Mouse (Mus musculus) kidney, postnatal 0 days (tissue): ENCODE results near the gene Myrf. TPM values are rescaled to one million over a fixed set of nuclear protein-coding genes. Genes with fewer than 3 reads are reported as not detected.
A peak's percentile ranks its signal among the peaks of the same experiment; 100 is the strongest.

ENCODE experiments used
- ATAC-seq: fragments of 200-750 bp; cut with Nextera tagmentation; replicated peaks from 2 replicates; pipeline ENCODE4 v1.8.0; 2017; ENCODE audit warnings: low read depth, moderate number of reproducible peaks, moderate TSS enrichment, moderate library complexity; ENCODE audit not compliant: low FRiP score
- DNase-seq: peaks from one replicate; pipeline ENCODE4 v3.0.0-alpha.2; 2016; ENCODE audit warnings: low spot score
- H3K27ac ChIP-seq: fragments of 300-500 bp; sonication (generic); 2 replicates; pipeline ENCODE4 v1.5.1; 2014; ENCODE audit warnings: mild to moderate bottlenecking
- H3K27me3 ChIP-seq: fragments of 300-500 bp; sonication (generic); 2 replicates; pipeline ENCODE4 v1.6.1; 2014; ENCODE audit warnings: low read length, mixed read lengths; ENCODE audit not compliant: insufficient read depth
- H3K36me3 ChIP-seq: fragments of 300-500 bp; sonication (generic); 2 replicates; pipeline ENCODE4 v1.6.1; 2014; ENCODE audit warnings: low read length, mixed read lengths; ENCODE audit not compliant: insufficient read depth
- H3K4me1 ChIP-seq: fragments of 300-500 bp; sonication (generic); replicated peaks from 2 replicates; pipeline ENCODE4 v1.6.1; 2014; ENCODE audit warnings: antibody characterized with exemption, low read length, mixed read lengths; ENCODE audit not compliant: insufficient read depth
- H3K4me2 ChIP-seq: fragments of 300-500 bp; sonication (generic); 2 replicates; pipeline ENCODE4 v1.6.1; 2014; ENCODE audit warnings: mild to moderate bottlenecking, low read length, moderate library complexity, mixed read lengths
- H3K4me3 ChIP-seq: fragments of 300-500 bp; sonication (generic); replicated peaks from 2 replicates; pipeline ENCODE4 v1.5.1; 2014; ENCODE audit warnings: low read depth, low read length
- H3K9ac ChIP-seq: fragments of 300-500 bp; sonication (generic); 2 replicates; pipeline ENCODE4 v1.6.1; 2014; ENCODE audit warnings: low read depth, low read length
- H3K9me3 ChIP-seq: fragments of 300-500 bp; sonication (generic); replicated peaks from 2 replicates; pipeline ENCODE4 v1.6.1; 2016; ENCODE audit warnings: low read length, inconsistent platforms, mixed read lengths
- CTCF ChIP-seq: IDR thresholded peaks from 2 replicates; pipeline ENCODE4 v1.5.1; 2016; ENCODE audit warnings: antibody characterized with exemption, low read depth, mild to moderate bottlenecking, moderate library complexity
- WGBS: fragments of 180-500 bp; shearing (Covaris S2); extraction: QIAGEN DNeasy Blood & Tissue Kit; methylation state at CpG from one replicate; pipeline ENCODE4 v1.1.7; 2014; 5-methylcytosine and 5-hydroxymethylcytosine counted together
- polyA plus RNA-seq: library from polyadenylated mRNA; unstranded; fragments of >200 nt; fragmentation: Nextera tagmentation; extraction: Ambion mirVana; gene quantifications from 2 replicates; pipeline ENCODE4 v1.2.1, GENCODE M21; 2015

Myrf gene
- polyA plus RNA-seq, 1 experiment from 2014 or later = 1.5 TPM

DNA sequence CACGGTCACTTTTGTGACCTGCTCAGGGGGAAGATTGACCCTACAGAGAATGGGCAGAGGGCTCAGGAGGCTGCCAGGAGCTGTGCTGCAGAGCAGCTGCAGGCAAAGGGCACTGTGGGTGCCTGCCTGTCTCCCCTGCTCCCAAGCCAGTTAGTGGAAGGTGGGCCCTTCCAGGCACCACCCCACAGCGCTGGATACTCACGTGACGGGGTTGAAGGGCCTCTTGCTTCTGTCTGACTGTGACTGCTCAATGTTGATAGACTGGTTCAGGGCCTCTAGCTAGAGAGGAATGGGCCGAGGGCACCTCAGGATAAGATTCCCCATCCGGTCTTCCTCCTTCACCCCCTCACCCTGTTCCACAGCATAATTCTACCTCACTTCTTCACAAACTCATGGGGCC lies 21.0 kb downstream of the Myrf start:
- no peaks in the 10 kb centered on the region for H3K36me3 ChIP-seq
- ATAC-seq (no peak), DNase-seq (no peak)
- H3K9ac ChIP-seq = no peak overlapping the region
- 56% methylated on average over 6 of the region's 6 CpGs for WGBS
- no peak for TF ChIP-seq CTCF
- H3K27ac ChIP-seq = no peak overlapping the region
- H3K4me2 ChIP-seq = no peak overlapping the region
- H3K27me3 ChIP-seq = no peaks in the 10 kb centered on the region
- H3K4me3 ChIP-seq = no peak overlapping the region
- no peaks in the 10 kb centered on the region for H3K9me3 ChIP-seq
- H3K4me1 ChIP-seq = no peaks in the 10 kb centered on the region

DNA sequence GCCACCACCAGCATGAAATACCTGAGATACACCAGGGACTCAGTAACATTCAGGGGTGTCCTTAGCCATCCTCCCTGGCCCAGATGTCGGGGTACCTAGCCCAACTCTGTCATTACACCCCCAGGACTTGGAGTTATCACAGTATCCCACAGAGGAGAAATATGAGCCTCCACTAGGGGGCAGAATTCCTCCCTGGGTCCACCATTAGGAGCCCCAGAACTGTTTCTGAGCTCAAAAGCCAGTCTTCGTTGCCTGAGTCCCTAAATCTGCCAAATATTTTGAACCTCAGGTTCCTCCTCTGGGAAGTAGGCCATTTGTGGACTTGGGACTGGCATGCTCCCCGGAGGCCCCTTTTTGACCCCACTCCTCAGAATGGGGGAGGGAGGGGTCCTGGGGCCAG lies 21.4 kb downstream of the Myrf start:
- H3K9me3 ChIP-seq = no peaks in the 10 kb centered on the region
- H3K36me3 ChIP-seq = no peaks in the 10 kb centered on the region
- no peak overlapping the region for H3K9ac ChIP-seq
- H3K27ac ChIP-seq = no peak overlapping the region
- no peaks in the 10 kb centered on the region for H3K27me3 ChIP-seq
- H3K4me1 ChIP-seq = no peaks in the 10 kb centered on the region
- no peak overlapping the region for H3K4me2 ChIP-seq
- peak; percentile 80 for TF ChIP-seq CTCF
- ATAC-seq = peak; percentile 14; the same call in 1 of the 2 replicates
- no peak overlapping the region for H3K4me3 ChIP-seq
- WGBS = 34% methylated on average over 3 of the region's 3 CpGs
- peak; percentile 73 for DNase-seq

DNA sequence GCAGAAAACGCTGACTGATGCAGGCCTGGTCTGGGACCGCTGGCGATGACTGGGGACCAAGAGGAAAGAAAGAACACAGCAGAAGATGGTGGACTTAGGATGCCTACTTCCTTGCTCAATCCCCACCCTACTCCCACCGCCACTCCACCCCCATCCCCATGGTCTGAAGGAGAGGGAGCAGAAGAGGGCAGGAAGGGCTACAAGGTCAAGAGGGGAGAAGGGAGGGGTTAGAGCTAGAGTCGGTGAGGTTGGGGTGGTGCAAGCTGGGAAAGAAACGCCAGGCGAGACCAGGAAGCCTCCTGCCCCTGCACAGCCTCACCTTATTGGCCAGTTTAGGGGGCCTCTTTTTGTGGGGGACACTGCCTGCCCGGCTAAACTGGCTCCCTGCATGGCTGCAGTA lies 24.4 kb downstream of the Myrf start:
- no peak overlapping the region for H3K9ac ChIP-seq
- H3K36me3 ChIP-seq = 0 out of 2 replicates have a peak, but pooled peaks cover 3% of the 10 kb centered on the region
- no peaks in the 10 kb centered on the region for H3K4me1 ChIP-seq
- 67% methylated on average over 8 of the region's 8 CpGs for WGBS
- ATAC-seq = no peak
- H3K27me3 ChIP-seq = no peaks in the 10 kb centered on the region
- H3K4me3 ChIP-seq = no peak overlapping the region
- DNase-seq = no peak
- H3K9me3 ChIP-seq = no peaks in the 10 kb centered on the region
- no peak overlapping the region for H3K4me2 ChIP-seq
- no peak overlapping the region for H3K27ac ChIP-seq
- no peak for TF ChIP-seq CTCF

DNA sequence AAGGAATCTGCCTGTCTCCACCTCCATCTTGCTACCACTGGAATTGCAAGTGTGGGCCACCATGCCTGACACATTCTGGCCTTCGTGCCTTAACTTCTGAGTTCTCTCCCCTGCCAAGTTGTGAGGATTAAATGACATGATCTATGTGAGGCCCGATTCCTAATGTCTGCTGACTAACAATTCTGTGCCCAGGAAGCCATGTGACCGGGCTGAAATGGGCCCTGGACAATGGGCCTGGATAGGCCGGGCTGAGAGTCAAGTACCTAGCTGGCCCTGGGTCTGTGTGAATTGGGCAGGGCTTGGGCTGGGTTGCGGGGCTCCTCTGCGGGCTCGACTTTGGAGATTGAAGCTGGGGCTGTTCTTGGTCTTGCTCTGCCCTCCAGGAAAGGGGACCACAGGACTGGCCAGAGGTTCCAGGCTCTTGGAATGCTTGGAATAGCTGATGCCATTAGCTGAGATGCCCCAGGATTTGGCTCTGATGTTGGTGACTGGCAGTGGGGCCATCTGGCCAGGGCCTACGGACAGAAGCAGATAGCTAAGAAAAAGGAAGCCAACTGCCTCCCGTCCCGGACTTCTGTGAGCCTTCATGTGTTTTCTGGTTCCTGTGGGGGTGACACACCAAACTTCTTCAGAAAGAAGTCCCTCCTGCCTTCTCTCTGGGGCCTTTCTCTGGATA lies 26.6 kb downstream of the Myrf start:
- DNase-seq = no peak
- WGBS = 86% methylated on average over 10 of the region's 10 CpGs
- no peak overlapping the region for H3K27ac ChIP-seq
- 0 out of 2 replicates have a peak, but pooled peaks cover 8% of the 10 kb centered on the region for H3K36me3 ChIP-seq
- H3K4me1 ChIP-seq = no peaks in the 10 kb centered on the region
- H3K9me3 ChIP-seq = no peaks in the 10 kb centered on the region
- no peaks in the 10 kb centered on the region for H3K27me3 ChIP-seq
- no peak overlapping the region for H3K9ac ChIP-seq
- ATAC-seq = no peak
- no peak overlapping the region for H3K4me3 ChIP-seq
- TF ChIP-seq CTCF = no peak
- H3K4me2 ChIP-seq = no peak overlapping the region

DNA sequence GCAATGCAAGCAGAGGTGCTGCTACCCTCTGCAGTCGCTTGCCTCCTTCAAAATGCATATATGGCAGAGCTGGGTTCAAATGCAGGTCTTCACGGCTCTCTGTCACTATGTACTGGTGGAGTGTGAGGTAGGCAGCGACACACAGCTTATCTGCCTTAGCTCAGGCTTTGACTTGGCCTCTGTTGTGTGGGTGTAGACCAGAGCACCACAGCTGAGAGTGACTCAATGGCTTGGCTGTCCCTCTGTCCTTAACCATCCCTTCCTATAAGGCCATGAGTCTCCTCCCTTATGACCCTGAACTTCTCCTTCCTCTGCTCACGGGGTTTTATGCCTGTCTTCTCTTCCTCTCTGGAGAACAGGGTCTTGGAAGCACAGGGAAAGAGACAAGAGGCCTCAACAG lies 29.7 kb downstream of the Myrf start:
- no peak for TF ChIP-seq CTCF
- DNase-seq = no peak
- Histone ChIP-seq H3K4me2 (no peak overlapping the region), H3K27ac (no peak overlapping the region), H3K9me3 (no peaks in the 10 kb centered on the region), H3K27me3 (no peaks in the 10 kb centered on the region), H3K4me3 (no peak overlapping the region), H3K4me1 (no peaks in the 10 kb centered on the region), H3K36me3 (peaks cover 23% of the 10 kb centered on the region), H3K9ac (no peak overlapping the region)
- 90% methylated on average over 4 of the region's 4 CpGs for WGBS
- ATAC-seq = no peak

DNA sequence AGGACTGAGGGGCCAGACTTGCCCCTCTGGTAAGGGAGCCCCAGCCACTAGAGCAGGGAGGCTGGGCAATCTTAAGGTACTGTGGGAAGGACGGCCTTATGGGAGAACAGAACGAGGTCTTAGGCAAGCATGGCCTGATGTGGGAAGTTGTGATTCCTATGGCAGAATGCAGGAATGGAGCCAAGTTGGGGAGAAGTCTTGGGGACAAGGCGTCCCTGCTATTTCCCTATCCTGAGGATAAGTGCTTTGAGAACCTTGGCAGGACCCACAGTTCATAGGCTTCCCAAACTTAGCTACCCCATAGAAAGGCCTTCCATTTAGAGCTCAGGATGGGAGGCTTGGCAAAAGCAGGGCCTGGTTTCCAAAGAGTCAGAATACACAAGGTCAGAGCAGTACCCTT lies 31.7 kb downstream of the Myrf start:
- H3K4me1 ChIP-seq = peaks cover 4% of the 10 kb centered on the region; the same call in 1 of the 2 replicates
- no peak for TF ChIP-seq CTCF
- H3K9ac ChIP-seq = no peak overlapping the region
- H3K9me3 ChIP-seq = no peaks in the 10 kb centered on the region
- peaks cover 23% of the 10 kb centered on the region for H3K36me3 ChIP-seq
- no peaks in the 10 kb centered on the region for H3K27me3 ChIP-seq
- no peak overlapping the region for H3K27ac ChIP-seq
- ATAC-seq (no peak), DNase-seq (no peak)
- 82% methylated on average over 3 of the region's 3 CpGs for WGBS
- no peak overlapping the region for H3K4me2 ChIP-seq
- H3K4me3 ChIP-seq = no peak overlapping the region

DNA sequence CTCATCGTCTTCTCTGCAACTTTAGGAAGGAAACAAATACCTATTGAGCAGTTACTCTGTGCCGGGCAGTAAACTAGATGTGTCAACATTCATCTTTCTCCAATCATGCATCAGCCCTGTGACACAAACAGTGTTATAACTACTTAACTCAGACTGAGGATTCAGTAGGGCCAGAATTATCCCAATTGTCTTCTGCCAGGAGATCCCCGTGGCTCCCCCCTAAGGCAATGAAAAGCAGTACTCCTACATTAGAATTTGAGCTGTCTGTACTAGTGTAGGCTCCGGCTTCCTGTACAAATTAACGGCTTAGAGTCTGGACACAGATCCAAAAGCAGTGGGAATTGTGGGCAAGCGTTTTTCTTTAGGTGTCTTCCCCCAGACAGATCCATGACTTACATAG lies 35.5 kb downstream of the Myrf start:
- Histone ChIP-seq H3K27me3 (no peaks in the 10 kb centered on the region), H3K4me3 (no peak overlapping the region), H3K9ac (no peak overlapping the region), H3K9me3 (no peaks in the 10 kb centered on the region), H3K27ac (peak overlapping the region; percentile 76; the same call in 1 of the 2 replicates), H3K4me2 (peak overlapping the region; percentile 66), H3K36me3 (peaks cover 23% of the 10 kb centered on the region), H3K4me1 (peaks cover 12% of the 10 kb centered on the region; the same call in 1 of the 2 replicates)
- ATAC-seq (no peak), DNase-seq (no peak)
- no peak for TF ChIP-seq CTCF
- WGBS = 60% methylated on average over 6 of the region's 6 CpGs
